Mouse (Mus musculus) retina, postnatal 1 day (tissue): ENCODE data around the gene Bst2.

Experiments used
- DNase-seq: peaks from one replicate; pipeline ENCODE4 v3.0.0-alpha.2; 2012

Bst2 gene

GRCm38 (mm10) chr8:71537028-71537867 lies at the start of gene Bst2:
Bst2 (minus strand) TSS chr8:71537456.
- DNase-seq: peak; percentile 88

GRCm38 (mm10) chr8:71586891-71587290 lies 49.6 kb upstream of the Bst2 start:
- DNase-seq: peak; percentile 68

- no peak for DNase-seq
These were observed 42.9 kb upstream of the Bst2 start for GRCm38 (mm10) chr8:71580201-71580600.

GRCm38 (mm10) chr8:71579476-71579875 lies 42.2 kb upstream of the Bst2 start:
- no peak for DNase-seq

GRCm38 (mm10) chr8:71579009-71579408 lies 41.8 kb upstream of the Bst2 start:
- DNase-seq: no peak

- no peak for DNase-seq
These were observed 40.7 kb upstream of the Bst2 start for GRCm38 (mm10) chr8:71577856-71578387.

GRCm38 (mm10) chr8:71575020-71575419 lies 37.8 kb upstream of the Bst2 start:
- DNase-seq: no peak

GRCm38 (mm10) chr8:71574426-71574825 lies 37.2 kb upstream of the Bst2 start:
- peak; percentile 29 for DNase-seq

- peak; percentile 94 for DNase-seq
These were observed 35.8 kb upstream of the Bst2 start for GRCm38 (mm10) chr8:71572847-71573633.

GRCm38 (mm10) chr8:71572077-71572476 lies 34.8 kb upstream of the Bst2 start:
- DNase-seq: peak; percentile 14

GRCm38 (mm10) chr8:71570291-71570954 lies 33.2 kb upstream of the Bst2 start:
- DNase-seq: peak; percentile 97

- peak; percentile 96 for DNase-seq
These were observed 32.4 kb upstream of the Bst2 start for GRCm38 (mm10) chr8:71569366-71570290.

GRCm38 (mm10) chr8:71568941-71569340 lies 31.7 kb upstream of the Bst2 start:
- no peak for DNase-seq

GRCm38 (mm10) chr8:71568387-71568937 lies 31.2 kb upstream of the Bst2 start, which contains the start of gene Slc27a1:
Slc27a1 (plus strand) TSS chr8:71568882.
- peak; percentile 60 for DNase-seq

GRCm38 (mm10) chr8:71567587-71567986 lies 30.3 kb upstream of the Bst2 start:
- DNase-seq: no peak

GRCm38 (mm10) chr8:71566501-71566900 lies 29.2 kb upstream of the Bst2 start, which contains the start of gene Nxnl1:
Nxnl1 (minus strand) TSS chr8:71566601.
- DNase-seq: no peak

GRCm38 (mm10) chr8:71563992-71564391 lies 26.7 kb upstream of the Bst2 start:
- no peak for DNase-seq

- DNase-seq: peak; percentile 79
These were observed 25.5 kb upstream of the Bst2 start for GRCm38 (mm10) chr8:71562751-71563150.

GRCm38 (mm10) chr8:71561401-71561800 lies 24.1 kb upstream of the Bst2 start:
- DNase-seq: peak; percentile 90

GRCm38 (mm10) chr8:71560765-71561164 lies 23.5 kb upstream of the Bst2 start:
- DNase-seq: no peak

GRCm38 (mm10) chr8:71560071-71560470 lies 22.8 kb upstream of the Bst2 start:
- no peak for DNase-seq
